Mouse (Mus musculus): ENCODE results near the gene Fam129b.

Fam129b gene

GRCm38 (mm10) chr2:32892490-32892889, 16.6 kb downstream of the Fam129b start:
- peak; percentile 36 for DNase-seq (ENCODE audit: low spot score)

- DNase-seq (ENCODE audit: low spot score), result no peak
Measured at GRCm38 (mm10) chr2:32894097-32894496, 18.2 kb downstream of the Fam129b start.

- peak; percentile 85 for DNase-seq (ENCODE audit: low spot score)
Measured at GRCm38 (mm10) chr2:32895606-32896106, 19.7 kb downstream of the Fam129b start.

- DNase-seq (ENCODE audit: low spot score), result no peak
Measured at GRCm38 (mm10) chr2:32896507-32897147, 20.7 kb downstream of the Fam129b start.

- DNase-seq (ENCODE audit: low spot score), result no peak
Measured at GRCm38 (mm10) chr2:32898983-32899382, 23.1 kb downstream of the Fam129b start.

GRCm38 (mm10) chr2:32902126-32902525, 26.2 kb downstream of the Fam129b start:
- no peak for DNase-seq (ENCODE audit: low spot score)

- no peak for DNase-seq (ENCODE audit: low spot score)
Measured at GRCm38 (mm10) chr2:32903470-32903869, 27.6 kb downstream of the Fam129b start.

GRCm38 (mm10) chr2:32904637-32905036, 28.7 kb downstream of the Fam129b start:
- peak; percentile 66 for DNase-seq (ENCODE audit: low spot score)

- no peak for DNase-seq (ENCODE audit: low spot score)
Measured at GRCm38 (mm10) chr2:32905297-32905696, 29.4 kb downstream of the Fam129b start.

- DNase-seq (ENCODE audit: low spot score), result peak; percentile 36
Measured at GRCm38 (mm10) chr2:32907442-32907841, 31.5 kb downstream of the Fam129b start.

GRCm38 (mm10) chr2:32908272-32908671, 32.4 kb downstream of the Fam129b start:
- DNase-seq (ENCODE audit: low spot score), result peak; percentile 56

- no peak for DNase-seq (ENCODE audit: low spot score)
Measured at GRCm38 (mm10) chr2:32908796-32909195, 32.9 kb downstream of the Fam129b start.

GRCm38 (mm10) chr2:32911639-32912182, 35.8 kb downstream of the Fam129b start:
- no peak for DNase-seq (ENCODE audit: low spot score)

GRCm38 (mm10) chr2:32912210-32912804, 36.4 kb downstream of the Fam129b start:
- peak; percentile 61 for DNase-seq (ENCODE audit: low spot score)

GRCm38 (mm10) chr2:32914362-32914761, 38.4 kb downstream of the Fam129b start:
- no peak for DNase-seq (ENCODE audit: low spot score)

GRCm38 (mm10) chr2:32914896-32915295, 39.0 kb downstream of the Fam129b start:
- peak; percentile 75 for DNase-seq (ENCODE audit: low spot score)

- no peak for DNase-seq (ENCODE audit: low spot score)
Measured at GRCm38 (mm10) chr2:32917526-32917925, 41.6 kb downstream of the Fam129b start.

GRCm38 (mm10) chr2:32918391-32918790, 42.5 kb downstream of the Fam129b start:
- peak; percentile 33 for DNase-seq (ENCODE audit: low spot score)

- no peak for DNase-seq (ENCODE audit: low spot score)
Measured at GRCm38 (mm10) chr2:32921235-32921634, 45.3 kb downstream of the Fam129b start.

- no peak for DNase-seq (ENCODE audit: low spot score)
Measured at GRCm38 (mm10) chr2:32921801-32922380, 46.0 kb downstream of the Fam129b start.

GRCm38 (mm10) chr2:32922564-32922963, 46.6 kb downstream of the Fam129b start:
- no peak for DNase-seq (ENCODE audit: low spot score)

GRCm38 (mm10) chr2:32923551-32924250, 47.8 kb downstream of the Fam129b start:
- DNase-seq (ENCODE audit: low spot score), result no peak
